Mouse (Mus musculus): Measurements from ENCODE around the gene Glrx2.

DNA sequence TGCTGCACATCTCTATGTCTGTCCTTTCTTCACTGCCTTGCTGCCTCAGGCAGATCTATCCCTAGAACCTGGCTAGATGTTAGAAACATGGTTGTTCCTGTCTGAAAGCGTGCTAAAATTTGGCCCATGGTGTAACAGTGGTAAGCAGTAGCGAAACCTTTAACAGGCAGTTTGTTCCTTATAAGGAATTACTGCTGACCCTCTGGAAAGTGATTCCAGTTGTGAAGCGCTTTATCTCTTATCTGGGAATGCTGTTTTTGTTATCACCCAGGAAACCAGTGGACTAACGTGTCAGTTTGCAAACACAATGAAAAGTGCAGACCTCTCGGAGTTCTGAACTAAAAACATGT, 5.5 kb upstream of the Glrx2 start:
- TF ChIP-seq CTCF (IDR thresholded peaks at IDR 0.05; ENCODE audit: control insufficient read depth, insufficient read depth, insufficient read length): no peak
- TF ChIP-seq CEBPB (IDR thresholded peaks at IDR 0.05; ENCODE audit: low read depth): no peak
- TF ChIP-seq MYOD1 (IDR thresholded peaks at IDR 0.05; ENCODE audit: control insufficient read depth, insufficient read length, low read depth): no peak
- no peak for TF ChIP-seq MYOG (IDR thresholded peaks at IDR 0.05; ENCODE audit: control insufficient read depth, extremely low read depth, insufficient read length)
- no peak for TF ChIP-seq MAX (IDR thresholded peaks at IDR 0.05)
- no peak for TF ChIP-seq USF1 (IDR thresholded peaks at IDR 0.05; ENCODE audit: low read depth)
- no peak for TF ChIP-seq FOSL1 (IDR thresholded peaks at IDR 0.05; ENCODE audit: insufficient read depth, low read length, poor library complexity, severe bottlenecking)

All from C2C12 (cell line).